Comparison of ENCODE assay signal across 9 mouse cellular contexts in genomic region chr8:45627246-45628241, GRCm38 (mm10).
DNase-seq lines count a peak whose midpoint lies in the region; ATAC-seq lines count a peak whose summit lies in the region.
"Had no signal": no experiment of that assay in that cellular context is flagged by ENCODE, and none has a peak within 500 bp of the region (broad histone marks: within the 10 kb centered on the region; RNA-seq: fewer than 3 reads in every experiment).

No protein-coding gene starts in this region.

- under 1% methylated on average over 28 of the region's 28 CpGs for WGBS in embryonic facial prominence, embryonic 10.5 days
- WGBS in heart, embryonic 14.5 days = 1% methylated on average over 28 of the region's 28 CpGs
- WGBS in liver, embryonic 11.5 days = 3% methylated on average over 28 of the region's 28 CpGs
- under 1% methylated on average over 28 of the region's 28 CpGs for WGBS in neural tube, embryonic 12.5 days

- H3K27me3 ChIP-seq in embryonic facial prominence, embryonic 10.5 days (replicated peaks; ENCODE audit: low read depth, poor library complexity, severe bottlenecking) = no peaks in the 10 kb centered on the region
- no peaks in the 10 kb centered on the region for H3K27me3 ChIP-seq in heart, embryonic 14.5 days (ENCODE audit: control insufficient read depth, insufficient read depth, low read length)
- no peaks in the 10 kb centered on the region for H3K27me3 ChIP-seq in liver, embryonic 11.5 days (replicated peaks; ENCODE audit: control insufficient read depth, insufficient read depth, low read length)
- no peaks in the 10 kb centered on the region for H3K27me3 ChIP-seq in neural tube, embryonic 12.5 days (replicated peaks)

- peak; percentile 41 for DNase-seq in spleen, adult 18-20 months
- no peak for DNase-seq in spleen, adult 12 weeks (ENCODE audit: low spot score)
- DNase-seq in embryonic facial prominence, embryonic 10.5 days (ENCODE audit: low spot score) = peak; percentile 84
- DNase-seq in kidney, postnatal 14 days = peak; percentile 76
- peak; percentile 60 for DNase-seq in liver, embryonic 11.5 days (ENCODE audit: low spot score)
- peak; percentile 64 for DNase-seq in testis, postnatal 10 days (ENCODE audit: low spot score)

- H3K9ac ChIP-seq in heart, embryonic 14.5 days (ENCODE audit: low read length) = peak overlapping the region; percentile 91
- peak overlapping the region; percentile 62 for H3K9ac ChIP-seq in liver, embryonic 11.5 days (ENCODE audit: low read depth, low read length)
- H3K9ac ChIP-seq in neural tube, embryonic 12.5 days = peak overlapping the region; percentile 64

- H3K9me3 ChIP-seq in embryonic facial prominence, embryonic 10.5 days = no peaks in the 10 kb centered on the region
- no peaks in the 10 kb centered on the region for H3K9me3 ChIP-seq in heart, embryonic 14.5 days (ENCODE audit: control insufficient read depth, low read length)
- H3K9me3 ChIP-seq in liver, embryonic 11.5 days (ENCODE audit: control insufficient read depth, low read length) = no peaks in the 10 kb centered on the region
- no peaks in the 10 kb centered on the region for H3K9me3 ChIP-seq in neural tube, embryonic 12.5 days

- H3K36me3 ChIP-seq in embryonic facial prominence, embryonic 10.5 days (replicated peaks) = no peaks in the 10 kb centered on the region
- H3K36me3 ChIP-seq in heart, embryonic 14.5 days (ENCODE audit: control insufficient read depth, insufficient read depth, low read length) = no peaks in the 10 kb centered on the region
- no peaks in the 10 kb centered on the region for H3K36me3 ChIP-seq in liver, embryonic 11.5 days (ENCODE audit: control insufficient read depth, insufficient read depth, low read length)
- H3K36me3 ChIP-seq in neural tube, embryonic 12.5 days = no peaks in the 10 kb centered on the region
- H3K36me3 ChIP-seq: G1E had no signal

- peak; percentile 88 for ATAC-seq in heart, embryonic 14.5 days (ENCODE audit: insufficient number of reproducible peaks, insufficient read depth, low FRiP score, low read depth)
- ATAC-seq in liver, embryonic 11.5 days (replicated peaks; ENCODE audit: low FRiP score) = peak; percentile 72
- ATAC-seq in neural tube, embryonic 12.5 days (ENCODE audit: low FRiP score, low read depth) = peak; percentile 95

- H3K4me3 ChIP-seq in embryonic facial prominence, embryonic 10.5 days = peak overlapping the region; percentile 70
- H3K4me3 ChIP-seq in heart, embryonic 14.5 days (ENCODE audit: control insufficient read depth in 1 of 2, insufficient read depth in 1 of 2, low read depth in 1 of 2, low read length in 2 of 2) = peak overlapping the region; percentile 71 to 80
- H3K4me3 ChIP-seq in liver, embryonic 11.5 days (ENCODE audit: low read depth, low read length) = peak overlapping the region; percentile 47
- peak overlapping the region; percentile 56 for H3K4me3 ChIP-seq in neural tube, embryonic 12.5 days

- H3K4me2 ChIP-seq in heart, embryonic 14.5 days (ENCODE audit: low read length) = peak overlapping the region; percentile 79
- H3K4me2 ChIP-seq in liver, embryonic 11.5 days = peak overlapping the region; percentile 81
- peak overlapping the region; percentile 79 for H3K4me2 ChIP-seq in neural tube, embryonic 12.5 days (replicated peaks)

- peaks cover 18% of the 10 kb centered on the region for H3K4me1 ChIP-seq in embryonic facial prominence, embryonic 10.5 days
- no peaks in the 10 kb centered on the region for H3K4me1 ChIP-seq in heart, embryonic 14.5 days (ENCODE audit: control insufficient read depth in 2 of 2, insufficient read depth in 2 of 2, low read length in 2 of 2)
- H3K4me1 ChIP-seq in liver, embryonic 11.5 days (replicated peaks; ENCODE audit: control insufficient read depth, insufficient read depth, low read length) = no peaks in the 10 kb centered on the region
- H3K4me1 ChIP-seq in neural tube, embryonic 12.5 days = 0 out of 2 replicates have a peak, but pooled peaks cover 12% of the 10 kb centered on the region

- H3K27ac ChIP-seq in embryonic facial prominence, embryonic 10.5 days (replicated peaks) = peak overlapping the region; percentile 88
- H3K27ac ChIP-seq in heart, embryonic 14.5 days (replicated peaks in 1 of 2; ENCODE audit: control insufficient read depth in 1 of 2, insufficient read depth in 1 of 2, low read depth in 2 of 2, low read length in 2 of 2) = peak overlapping the region; percentile 77 to 97
- H3K27ac ChIP-seq in liver, embryonic 11.5 days (ENCODE audit: low read depth, low read length) = no peak overlapping the region; the same call in 1 of the 2 replicates
- H3K27ac ChIP-seq in neural tube, embryonic 12.5 days = peak overlapping the region; percentile 81; the same call in 1 of the 2 replicates
